Mouse (Mus musculus): ENCODE measurements around the gene Cdk9.

GRCm38 (mm10) chr2:32749082-32749481 is 36.2 kb upstream of the Cdk9 start:
- no peak for TF ChIP-seq CTCF (IDR thresholded peaks at IDR 0.05; ENCODE audit: control insufficient read depth, insufficient read depth, insufficient read length)
- TF ChIP-seq USF1 (IDR thresholded peaks at IDR 0.05; ENCODE audit: low read depth): no peak
- no peak for TF ChIP-seq MAX (IDR thresholded peaks at IDR 0.05)
- TF ChIP-seq MYOD1 (IDR thresholded peaks at IDR 0.05; ENCODE audit: control insufficient read depth, insufficient read length, low read depth): no peak
- TF ChIP-seq CEBPB (IDR thresholded peaks at IDR 0.05; ENCODE audit: low read depth): no peak
